Mouse (Mus musculus) E14TG2a.4 (cell line): ENCODE data around the gene Cdk11b.
A peak's percentile ranks its signal among the peaks of the same experiment; 100 is the strongest.
"Not testable (repeated sequence)": the region's sequence is repeated elsewhere in the genome, so short reads cannot be mapped to it uniquely, and the experiment has no call there.

Experiments
- H3K27me3 ChIP-seq: 2 replicates; pipeline ENCODE4 v1.6.1; 2014; ENCODE audit warnings: low read length, control low read depth; ENCODE audit not compliant: insufficient read depth
- H3K36me3 ChIP-seq: 2 replicates; pipeline ENCODE4 v1.6.1; 2014; ENCODE audit warnings: low read length, control low read depth; ENCODE audit not compliant: insufficient read depth
- H3K4me1 ChIP-seq: replicated peaks from 2 replicates; pipeline ENCODE4 v1.6.1; 2014; ENCODE audit warnings: low read depth, low read length, control low read depth
- H3K4me3 ChIP-seq: replicated peaks from 2 replicates; pipeline ENCODE4 v1.5.1; 2014; ENCODE audit warnings: mild to moderate bottlenecking, low read length
- H3K9me3 ChIP-seq: 2 replicates; pipeline ENCODE4 v1.6.1; 2014; ENCODE audit warnings: low read length, control low read depth
- CTCF ChIP-seq: conservative IDR thresholded peaks from 2 replicates; pipeline ENCODE4 v1.5.1; 2014; ENCODE audit warnings: low read length
- NANOG ChIP-seq: IDR thresholded peaks from 2 replicates; pipeline ENCODE4 v1.6.1; 2014; ENCODE audit warnings: borderline replicate concordance, low read length, mixed read lengths
- POU5F1 ChIP-seq: IDR thresholded peaks from 2 replicates; pipeline ENCODE4 v1.6.1; 2014; ENCODE audit warnings: low read length, borderline replicate concordance

Cdk11b gene

GRCm38 (mm10) chr4:155656214-155656751 is 31.6 kb downstream of the Cdk11b start:
- Histone ChIP-seq H3K4me3 (peak overlapping the region; percentile 26), H3K27me3 (peaks cover 27% of the 10 kb centered on the region), H3K36me3 (peaks cover 68% of the 10 kb centered on the region), H3K9me3 (no peaks in the 10 kb centered on the region), H3K4me1 (peaks cover 71% of the 10 kb centered on the region)
- TF ChIP-seq CTCF = no peak
- no peak for TF ChIP-seq NANOG
- TF ChIP-seq POU5F1 = no peak

- Histone ChIP-seq H3K27me3 (peaks cover 3% of the 10 kb centered on the region), H3K36me3 (peaks cover 85% of the 10 kb centered on the region)
- TF ChIP-seq CTCF (no peak), POU5F1 (no peak), NANOG (no peak)
Observed at GRCm38 (mm10) chr4:155658961-155659360, 34.3 kb downstream of the Cdk11b start.

GRCm38 (mm10) chr4:155660641-155661040 is 36.0 kb downstream of the Cdk11b start:
- peaks cover 97% of the 10 kb centered on the region for H3K36me3 ChIP-seq
- H3K4me3 ChIP-seq = no peak overlapping the region
- H3K4me1 ChIP-seq = peaks cover 51% of the 10 kb centered on the region
- TF ChIP-seq NANOG = no peak
- no peak for TF ChIP-seq POU5F1
- no peak for TF ChIP-seq CTCF
- no peaks in the 10 kb centered on the region for H3K9me3 ChIP-seq
- no peaks in the 10 kb centered on the region for H3K27me3 ChIP-seq

More at GRCm38 (mm10) chr4:155658961-155659360, 34.3 kb downstream of the Cdk11b start:
- Histone ChIP-seq H3K4me1 (peaks cover 52% of the 10 kb centered on the region), H3K9me3 (no peaks in the 10 kb centered on the region), H3K4me3 (no peak overlapping the region)

- H3K4me1 ChIP-seq = peaks cover 49% of the 10 kb centered on the region
- no peak for TF ChIP-seq POU5F1
- no peak for TF ChIP-seq NANOG
- no peak for TF ChIP-seq CTCF
- no peaks in the 10 kb centered on the region for H3K9me3 ChIP-seq
- H3K36me3 ChIP-seq = peaks cover 49% of the 10 kb centered on the region
- no peaks in the 10 kb centered on the region for H3K27me3 ChIP-seq
- no peak overlapping the region for H3K4me3 ChIP-seq
Observed at GRCm38 (mm10) chr4:155666903-155667302, 42.2 kb downstream of the Cdk11b start.

- H3K4me1 ChIP-seq = peaks cover 44% of the 10 kb centered on the region
Observed at GRCm38 (mm10) chr4:155668689-155669597, 44.3 kb downstream of the Cdk11b start, which contains the start of gene Mib2. Gene Mib2 (minus strand): TSS chr4:155669198.

GRCm38 (mm10) chr4:155669598-155670075 is 45.0 kb downstream of the Cdk11b start:
- H3K27me3 ChIP-seq = no peaks in the 10 kb centered on the region
- peaks cover 37% of the 10 kb centered on the region for H3K4me1 ChIP-seq
- peaks cover 24% of the 10 kb centered on the region for H3K36me3 ChIP-seq
- peaks cover 22% of the 10 kb centered on the region for H3K9me3 ChIP-seq
- H3K4me3 ChIP-seq = peak overlapping the region; percentile 93
- TF ChIP-seq CTCF (no peak), POU5F1 (no peak), NANOG (no peak)

More at GRCm38 (mm10) chr4:155668689-155669597, 44.3 kb downstream of the Cdk11b start, which contains the start of gene Mib2:
- Histone ChIP-seq H3K36me3 (peaks cover 31% of the 10 kb centered on the region), H3K4me3 (peak within 1 kb of the TSS; percentile 93), H3K27me3 (no peaks in the 10 kb centered on the region), H3K9me3 (peaks cover 15% of the 10 kb centered on the region)
- TF ChIP-seq POU5F1 (no peak), CTCF (no peak), NANOG (no peak)

GRCm38 (mm10) chr4:155670236-155670635 is 45.6 kb downstream of the Cdk11b start:
- peak; percentile 91 for TF ChIP-seq NANOG
- H3K36me3 ChIP-seq = peaks cover 18% of the 10 kb centered on the region
- H3K9me3 ChIP-seq = peaks cover 28% of the 10 kb centered on the region
- H3K4me3 ChIP-seq = peak overlapping the region; percentile 93
- H3K27me3 ChIP-seq = not testable (repeated sequence)
- peaks cover 31% of the 10 kb centered on the region for H3K4me1 ChIP-seq

GRCm38 (mm10) chr4:155672082-155672481 is 47.4 kb downstream of the Cdk11b start:
- Histone ChIP-seq H3K4me3 (no peak overlapping the region), H3K27me3 (no peaks in the 10 kb centered on the region), H3K9me3 (peaks cover 41% of the 10 kb centered on the region), H3K36me3 (no peaks in the 10 kb centered on the region), H3K4me1 (peaks cover 31% of the 10 kb centered on the region)
- no peak for TF ChIP-seq POU5F1
